Mouse (Mus musculus): ENCODE results near the gene Tmem44.

The Tmem44 gene

GRCm38 (mm10) chr16:30518635-30519034 lies 32.0 kb downstream of the Tmem44 start:
- no peak for DNase-seq (ENCODE audit: low spot score in 2 of 2)

GRCm38 (mm10) chr16:30517666-30518283 lies 32.9 kb downstream of the Tmem44 start:
- DNase-seq (ENCODE audit: low spot score in 2 of 2): no peak

- DNase-seq (ENCODE audit: low spot score in 2 of 2): no peak
Observed at GRCm38 (mm10) chr16:30516993-30517392, 33.6 kb downstream of the Tmem44 start.

GRCm38 (mm10) chr16:30515418-30515817 lies 35.2 kb downstream of the Tmem44 start:
- no peak for DNase-seq (ENCODE audit: low spot score in 2 of 2)

DNA sequence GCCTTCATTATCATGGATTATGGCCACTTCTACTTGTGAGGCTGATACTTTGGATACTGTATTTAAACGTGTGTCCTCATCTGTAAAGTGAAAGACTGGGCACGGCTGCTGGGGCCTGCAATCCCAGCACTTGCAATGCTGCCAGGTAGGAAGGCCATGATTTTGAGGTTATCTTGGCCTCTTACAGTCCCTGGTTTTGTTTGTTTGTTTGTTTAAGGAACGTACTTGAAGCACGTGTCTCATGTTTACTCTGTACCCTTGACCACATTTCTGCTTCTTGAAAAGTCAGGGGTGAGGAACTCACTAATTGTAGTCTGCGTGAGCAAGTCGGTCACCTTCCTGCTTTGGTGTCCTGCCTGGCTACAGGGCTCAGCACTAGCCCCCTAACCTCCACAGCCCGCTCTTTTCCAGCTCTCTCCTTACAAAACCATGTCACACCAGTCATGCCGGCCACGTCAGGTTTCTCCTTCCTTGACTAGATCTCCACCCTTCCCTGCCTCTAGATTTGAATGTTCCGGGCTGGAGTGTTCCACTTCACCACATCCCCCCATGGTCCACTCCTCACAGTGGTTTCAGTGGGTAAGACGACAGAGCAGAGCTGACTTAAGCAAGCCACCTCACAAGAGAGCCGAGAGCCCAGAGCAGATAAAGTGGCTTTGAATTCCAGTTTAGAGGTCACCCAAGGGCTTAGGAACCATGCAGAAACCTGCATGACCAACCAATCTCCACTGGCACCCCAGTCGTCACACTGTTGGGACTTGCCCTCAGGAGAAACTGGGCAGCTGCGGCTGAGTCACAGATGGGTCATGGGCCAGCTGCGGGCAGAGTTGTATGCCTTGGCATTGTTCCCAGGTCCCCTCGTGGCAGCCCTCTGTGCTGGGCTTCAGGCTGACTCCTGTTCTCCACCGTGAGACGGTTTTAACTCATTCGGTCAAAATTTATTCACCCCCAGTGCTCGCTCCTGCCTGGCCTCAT lies 37.3 kb downstream of the Tmem44 start:
- DNase-seq (ENCODE audit: low spot score in 2 of 2): no peak

GRCm38 (mm10) chr16:30512375-30513049 lies 38.1 kb downstream of the Tmem44 start:
- no peak for DNase-seq (ENCODE audit: low spot score in 2 of 2)

DNA sequence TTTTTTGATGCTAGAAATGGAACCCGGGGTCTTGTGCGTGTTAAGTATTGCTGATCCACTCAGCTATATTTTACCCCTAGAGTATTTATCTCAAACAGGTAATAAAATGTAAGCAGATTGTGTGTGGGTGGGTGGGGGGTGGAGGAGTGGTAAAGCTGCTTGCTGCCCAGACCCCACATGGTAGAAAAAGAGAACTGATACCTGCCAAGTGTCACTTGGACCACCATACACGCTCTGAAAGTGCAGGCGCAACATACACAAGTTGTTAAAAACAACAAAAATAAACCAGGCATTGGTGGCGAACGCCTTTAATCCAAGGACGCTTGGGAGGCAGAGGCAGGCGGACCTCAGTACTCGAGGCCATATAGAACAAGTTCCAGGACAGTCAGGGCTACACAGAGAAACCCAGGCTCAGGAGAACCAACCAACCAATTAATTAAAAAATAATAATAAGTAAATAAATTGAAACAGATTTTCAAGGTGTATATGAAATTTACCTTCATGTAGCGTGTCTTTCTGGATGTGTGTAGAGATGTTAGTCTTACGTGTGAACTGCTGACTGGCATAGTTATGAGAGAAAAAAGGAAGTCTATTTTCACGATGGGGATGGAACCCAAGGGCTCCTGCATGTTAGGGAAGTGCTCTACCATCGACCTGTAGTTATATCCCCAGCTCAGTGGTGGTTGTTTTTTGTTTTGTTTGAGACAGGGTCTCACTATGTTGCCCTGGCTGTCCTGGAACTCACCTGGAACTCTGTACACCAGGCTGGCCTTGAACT lies 38.9 kb downstream of the Tmem44 start:
- no peak for DNase-seq (ENCODE audit: low spot score in 2 of 2)

DNA sequence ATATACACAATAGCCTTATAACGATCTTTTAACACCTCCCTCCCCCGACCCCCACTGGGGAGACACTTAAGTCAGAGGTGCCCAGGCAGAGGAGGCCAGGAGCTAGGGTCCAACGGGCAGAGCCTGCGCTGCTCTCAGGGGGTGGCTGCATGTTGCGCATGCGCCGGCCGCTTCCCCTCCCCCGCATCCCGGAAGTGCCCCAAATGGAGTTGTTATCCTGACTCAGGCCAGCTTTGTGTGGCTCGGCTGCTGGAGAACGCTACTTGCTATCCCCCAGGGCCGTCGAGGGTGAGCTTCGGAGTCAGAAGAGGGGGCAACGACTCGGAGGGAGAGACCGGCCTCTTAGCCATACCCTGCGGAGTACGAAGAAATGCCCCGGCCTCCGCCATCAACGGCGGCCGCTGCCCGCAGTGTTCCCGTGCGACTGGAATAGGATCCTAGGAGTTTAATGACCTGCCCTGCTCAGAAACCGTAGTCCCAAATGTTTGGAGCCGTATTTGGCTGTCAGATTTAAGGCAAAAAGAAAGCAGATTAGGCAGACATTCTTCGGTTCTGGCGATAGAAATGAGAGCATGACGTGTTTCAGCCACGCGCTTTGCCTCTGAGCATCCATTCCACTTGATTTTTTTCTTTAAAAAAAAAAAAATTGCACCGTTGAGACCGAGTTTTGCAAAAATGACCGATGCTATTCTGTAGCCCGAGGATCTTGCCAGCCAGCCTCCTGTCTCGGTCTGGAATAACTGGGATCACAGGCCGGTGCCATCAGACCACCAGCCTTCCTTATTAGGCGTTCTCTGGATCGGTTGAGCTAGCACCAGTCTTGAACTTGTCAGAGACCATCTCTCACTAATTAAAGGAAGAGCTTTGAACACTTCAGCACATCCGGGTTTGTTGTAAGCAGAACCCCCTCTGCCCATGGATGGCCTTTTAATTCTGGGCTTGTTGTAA lies 39.9 kb downstream of the Tmem44 start:
- peak; percentile 73 to 82 for DNase-seq (ENCODE audit: low spot score in 2 of 2)

- no peak for DNase-seq (ENCODE audit: low spot score in 2 of 2)
Observed at GRCm38 (mm10) chr16:30510091-30510490, 40.6 kb downstream of the Tmem44 start.

GRCm38 (mm10) chr16:30509340-30509739 lies 41.3 kb downstream of the Tmem44 start:
- no peak for DNase-seq (ENCODE audit: low spot score in 2 of 2)

DNA sequence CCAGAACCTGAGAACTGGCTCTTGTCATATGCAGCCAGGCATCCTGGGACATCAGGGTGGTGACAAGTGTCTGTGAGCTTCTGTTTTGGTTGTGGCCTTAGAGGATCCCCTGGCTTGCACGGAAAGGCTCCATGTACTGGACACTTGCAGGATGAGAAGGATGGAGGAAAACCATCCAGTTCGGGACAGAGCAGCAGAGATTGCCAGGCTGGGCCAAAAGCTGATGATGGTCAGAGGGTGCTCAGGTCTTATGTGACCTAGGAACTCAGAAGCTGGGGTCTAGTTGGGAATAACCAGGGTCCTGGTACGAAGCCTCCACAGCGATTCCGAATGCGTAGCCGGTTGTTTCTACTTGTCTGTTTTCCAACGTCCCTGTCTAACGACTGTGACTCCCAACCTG lies 41.9 kb downstream of the Tmem44 start:
- DNase-seq (ENCODE audit: low spot score in 2 of 2): no peak

GRCm38 (mm10) chr16:30507120-30507519 lies 43.5 kb downstream of the Tmem44 start:
- DNase-seq (ENCODE audit: low spot score in 2 of 2): no peak

- no peak for DNase-seq (ENCODE audit: low spot score in 2 of 2)
Observed at GRCm38 (mm10) chr16:30505311-30506031, 45.2 kb downstream of the Tmem44 start.

DNA sequence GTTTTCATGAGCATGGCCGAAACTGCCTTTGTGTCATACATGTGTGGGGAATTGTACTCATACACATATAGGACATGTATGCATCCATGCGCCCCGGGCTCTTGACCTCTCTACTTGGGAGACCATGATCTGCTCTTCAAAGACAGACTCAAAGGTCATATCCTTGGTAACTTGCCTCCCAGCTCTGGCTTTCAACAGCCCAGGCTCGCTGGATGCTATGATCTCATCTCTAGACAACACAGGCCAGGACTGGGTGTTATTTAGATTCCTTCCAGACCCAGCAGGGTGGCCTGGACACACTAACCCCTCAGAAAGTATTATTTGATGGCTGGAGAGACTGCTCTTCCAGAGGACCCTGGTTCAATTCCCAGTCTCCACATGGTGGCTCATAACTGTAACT lies 45.8 kb downstream of the Tmem44 start:
- DNase-seq (ENCODE audit: low spot score in 2 of 2): no peak

GRCm38 (mm10) chr16:30503958-30504357 lies 46.7 kb downstream of the Tmem44 start:
- DNase-seq (ENCODE audit: low spot score in 2 of 2): peak in 1 of 2 experiments; percentile 8

- no peak for DNase-seq (ENCODE audit: low spot score in 2 of 2)
Observed at GRCm38 (mm10) chr16:30502221-30502891, 48.3 kb downstream of the Tmem44 start.

DNA sequence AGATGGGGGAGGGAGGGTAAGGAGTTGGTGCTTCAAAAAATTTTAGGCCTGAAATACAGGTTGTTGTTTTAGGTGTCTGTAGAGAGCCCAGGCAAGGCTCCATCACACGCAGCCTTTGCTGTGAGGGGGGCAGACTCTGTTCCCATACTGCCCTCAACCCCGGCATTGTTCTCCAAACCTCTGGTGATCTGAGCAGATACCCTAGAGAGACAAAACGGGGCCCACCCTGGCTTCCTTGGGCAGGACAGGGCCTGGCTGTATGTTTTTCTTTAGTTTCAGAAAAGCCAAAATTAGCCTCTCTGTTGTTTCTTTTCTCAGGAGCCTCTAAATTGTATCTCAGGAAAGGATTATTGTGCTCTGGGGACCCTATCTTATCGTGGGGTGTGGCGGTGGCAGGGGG lies 49.0 kb downstream of the Tmem44 start:
- DNase-seq (ENCODE audit: low spot score in 2 of 2): no peak

- no peak for DNase-seq (ENCODE audit: low spot score in 2 of 2)
Observed at GRCm38 (mm10) chr16:30500223-30500622, 50.4 kb downstream of the Tmem44 start.

- no peak for DNase-seq (ENCODE audit: low spot score in 2 of 2)
Observed at GRCm38 (mm10) chr16:30499126-30499857, 51.4 kb downstream of the Tmem44 start.
